Mouse (Mus musculus) embryo, embryonic 9.5 days (tissue): ENCODE measurements around the gene Serp2.
A peak's percentile ranks its signal among the peaks of the same experiment; 100 is the strongest.

Source experiments
- DNase-seq: peaks from one replicate; pipeline ENCODE4 v3.0.0-alpha.2; 2017; ENCODE audit errors: extremely low spot score

The Serp2 gene

GRCm38 (mm10) chr14:76527030-76527719 is 29.5 kb downstream of the Serp2 start:
- no peak for DNase-seq

- no peak for DNase-seq
These were observed 30.2 kb downstream of the Serp2 start for GRCm38 (mm10) chr14:76526467-76526866.

GRCm38 (mm10) chr14:76523344-76523743 is 33.3 kb downstream of the Serp2 start:
- DNase-seq: no peak

GRCm38 (mm10) chr14:76521308-76521707 is 35.4 kb downstream of the Serp2 start:
- DNase-seq: no peak

- no peak for DNase-seq
These were observed 36.1 kb downstream of the Serp2 start for GRCm38 (mm10) chr14:76520606-76521005.

- DNase-seq: no peak
These were observed 38.5 kb downstream of the Serp2 start for GRCm38 (mm10) chr14:76518217-76518616.

GRCm38 (mm10) chr14:76515620-76516019 is 41.1 kb downstream of the Serp2 start:
- DNase-seq: no peak

- no peak for DNase-seq
These were observed 42.6 kb downstream of the Serp2 start for GRCm38 (mm10) chr14:76514050-76514585.

- DNase-seq: peak; percentile 63
These were observed 43.2 kb downstream of the Serp2 start for GRCm38 (mm10) chr14:76513395-76514049.

GRCm38 (mm10) chr14:76511971-76512370 is 44.7 kb downstream of the Serp2 start:
- no peak for DNase-seq

GRCm38 (mm10) chr14:76508701-76509100 is 48.0 kb downstream of the Serp2 start:
- no peak for DNase-seq

- DNase-seq: no peak
These were observed 48.7 kb downstream of the Serp2 start for GRCm38 (mm10) chr14:76507804-76508500.

GRCm38 (mm10) chr14:76507357-76507756 is 49.3 kb downstream of the Serp2 start:
- no peak for DNase-seq

GRCm38 (mm10) chr14:76506425-76507205 is 50.1 kb downstream of the Serp2 start:
- peak; percentile 52 for DNase-seq

- DNase-seq: peak; percentile 94
These were observed 51.1 kb downstream of the Serp2 start for GRCm38 (mm10) chr14:76505439-76506220.

- no peak for DNase-seq
These were observed 51.6 kb downstream of the Serp2 start for GRCm38 (mm10) chr14:76505101-76505438.

GRCm38 (mm10) chr14:76504121-76504737 is 52.5 kb downstream of the Serp2 start:
- DNase-seq: peak; percentile 96

GRCm38 (mm10) chr14:76503231-76503851 is 53.3 kb downstream of the Serp2 start:
- DNase-seq: peak; percentile 71

- DNase-seq: no peak
These were observed 56.7 kb downstream of the Serp2 start for GRCm38 (mm10) chr14:76500036-76500435.

GRCm38 (mm10) chr14:76499492-76499891 is 57.2 kb downstream of the Serp2 start:
- no peak for DNase-seq
